Mouse (Mus musculus) kidney, adult 2 months (tissue): ENCODE data around the gene Cnpy3.

Source experiments
- CTCF ChIP-seq: fragments of 200-500 bp; conservative IDR thresholded peaks from 2 replicates; pipeline ENCODE4 v1.5.1; 2011; ENCODE audit warnings: low read depth, mild to moderate bottlenecking, control low read depth, low read length, moderate library complexity, mixed read lengths; ENCODE audit not compliant: insufficient read depth, insufficient read length
- POLR2A ChIP-seq: fragments of 200-500 bp; IDR thresholded peaks from one replicate; pipeline ENCODE4 v1.6.1; 2011; ENCODE audit warnings: low read depth, low read length, control low read depth

DNA sequence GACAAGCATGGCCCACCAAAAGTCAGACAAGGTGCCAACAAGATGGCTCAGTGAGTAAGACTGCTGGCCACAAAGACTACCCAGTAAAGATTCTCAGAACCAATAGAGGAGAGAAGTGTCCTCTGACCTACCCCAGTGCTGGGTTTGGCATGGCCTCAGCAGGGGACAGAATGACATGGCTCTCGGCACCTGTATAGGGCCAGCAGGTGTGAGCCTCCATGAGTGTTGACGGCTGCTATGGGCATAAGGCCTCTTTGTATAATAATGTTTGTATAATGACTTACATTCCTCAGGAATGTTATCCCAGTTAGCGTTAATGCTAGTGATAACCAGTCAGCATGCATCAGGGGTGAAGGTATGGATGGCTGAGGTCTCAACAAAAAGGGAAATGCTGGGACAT, 24.1 kb upstream of the Cnpy3 start:
- TF ChIP-seq POLR2A (no peak), CTCF (no peak)
